Mouse (Mus musculus): ENCODE results near the gene Ptpn5.
A peak's percentile ranks its signal among the peaks of the same experiment; 100 is the strongest.

Ptpn5 gene

DNA sequence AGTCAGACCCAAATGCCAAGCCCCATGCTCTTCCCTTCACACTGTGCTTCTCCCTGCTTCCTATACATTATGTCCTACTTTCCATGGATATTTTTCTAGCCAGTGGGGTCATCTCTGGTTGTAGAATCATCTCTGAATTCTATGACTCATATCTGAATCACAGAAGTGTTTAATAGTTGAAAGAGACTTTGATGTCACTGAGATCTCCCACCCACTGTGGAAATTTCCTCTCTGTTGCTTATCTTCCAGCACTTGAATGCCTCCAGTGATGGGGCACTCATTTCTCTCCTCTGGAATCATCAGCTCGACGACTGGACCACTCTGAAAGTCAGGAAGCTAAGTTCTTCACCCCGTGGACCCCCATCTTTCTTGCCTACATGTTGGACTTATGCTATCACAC lies 22.4 kb downstream of the Ptpn5 start:
- peak; percentile 50 for DNase-seq (ENCODE audit: low read depth, low spot score)

DNA sequence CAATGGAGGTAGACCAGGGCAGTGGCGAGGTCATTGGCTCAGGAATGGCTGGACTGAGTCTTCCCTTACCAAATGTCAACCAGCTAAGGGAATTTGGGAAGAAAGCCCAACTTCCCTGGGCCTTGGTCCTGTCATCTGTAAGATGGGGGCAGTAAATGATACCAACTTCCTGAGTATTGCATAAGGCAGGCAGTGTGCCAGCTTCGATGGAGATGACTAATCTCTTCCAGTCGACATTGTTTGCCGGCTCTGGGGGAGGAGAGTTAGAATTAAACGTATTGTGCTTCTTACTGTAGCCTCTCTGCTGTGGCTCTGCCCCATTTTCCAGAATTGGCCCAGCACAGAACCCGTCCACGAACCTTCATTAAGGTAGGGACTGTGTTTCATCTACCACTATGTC lies 23.0 kb downstream of the Ptpn5 start:
- DNase-seq (ENCODE audit: low read depth, low spot score): peak; percentile 71

- DNase-seq (ENCODE audit: low read depth, low spot score): peak; percentile 50
Measured at GRCm38 (mm10) chr7:47108779-47109189, 24.7 kb downstream of the Ptpn5 start.

DNA sequence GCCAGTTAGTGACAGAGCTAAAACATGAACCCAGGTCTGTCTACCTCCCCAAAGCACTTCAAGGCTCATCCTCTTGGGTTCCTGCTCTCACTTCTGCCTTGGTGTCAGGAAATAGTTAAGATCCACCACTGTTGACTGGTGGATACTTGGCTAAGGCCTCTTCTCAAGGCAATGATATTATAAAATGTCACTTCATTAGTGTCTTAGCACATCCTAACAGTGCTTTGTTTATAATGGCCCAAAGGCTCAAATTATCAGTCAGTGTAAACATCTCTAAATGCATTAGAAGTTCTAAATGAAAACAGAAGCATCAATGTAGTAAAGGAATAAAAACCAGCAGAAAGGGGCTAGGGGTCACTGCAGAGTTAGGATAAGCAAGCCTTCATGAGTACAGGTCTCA lies 26.5 kb downstream of the Ptpn5 start:
- DNase-seq (ENCODE audit: low read depth, low spot score): no peak

DNA sequence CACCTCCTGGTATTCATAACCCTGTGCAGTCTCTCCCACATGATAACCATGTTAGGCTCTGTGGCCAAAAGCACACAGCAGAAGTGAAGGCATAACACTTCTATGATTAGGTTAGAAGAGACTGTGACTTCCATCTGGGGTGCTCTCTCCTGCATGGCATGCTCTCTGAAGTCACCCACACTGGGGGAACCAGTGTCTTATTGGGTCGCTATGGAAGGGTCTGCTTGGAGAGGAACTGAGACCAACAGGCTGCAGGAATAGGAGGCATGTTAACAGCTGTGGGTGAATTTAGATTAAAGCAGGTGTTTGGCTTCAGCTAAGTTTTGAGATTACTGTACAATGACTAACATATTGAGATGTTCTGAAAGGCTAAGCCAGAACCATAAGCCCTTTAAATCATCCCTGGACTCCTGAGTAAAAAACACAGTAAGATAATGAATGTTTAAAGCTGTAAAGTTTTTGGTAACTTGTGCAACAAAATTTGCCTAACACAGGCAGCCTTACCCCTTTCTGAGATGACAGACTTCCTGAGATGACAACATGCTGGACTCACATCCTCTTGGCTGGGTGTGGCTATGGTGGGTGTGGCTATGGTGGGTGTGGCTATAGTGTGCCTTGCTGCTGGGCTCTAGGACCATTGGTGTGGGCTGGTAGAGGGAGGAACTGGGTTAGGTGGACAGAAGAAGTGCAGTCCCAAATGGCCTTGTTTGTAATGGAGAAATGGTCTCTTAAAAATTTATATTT lies 29.6 kb downstream of the Ptpn5 start:
- DNase-seq (ENCODE audit: low read depth, low spot score): peak; percentile 65

DNA sequence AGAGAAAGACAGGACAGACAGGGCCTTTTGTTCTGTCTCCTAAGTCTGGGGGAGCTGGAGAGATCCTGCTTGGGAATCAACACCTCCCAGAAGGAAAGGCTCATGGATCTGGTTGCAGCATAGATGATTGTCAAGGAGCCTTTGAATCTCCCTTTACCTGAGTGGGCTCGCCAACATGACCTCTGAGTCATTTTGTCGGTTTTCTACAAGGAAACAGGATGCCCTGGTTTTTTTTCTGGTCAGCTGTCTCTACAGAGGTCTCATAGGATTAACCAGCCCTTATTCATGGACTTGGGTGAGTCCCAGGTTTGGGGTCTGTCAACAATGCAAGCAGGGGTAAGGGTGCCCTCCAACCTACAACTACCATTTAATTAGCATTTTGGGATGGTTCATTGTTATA lies 30.5 kb downstream of the Ptpn5 start:
- DNase-seq (ENCODE audit: low read depth, low spot score): no peak

DNA sequence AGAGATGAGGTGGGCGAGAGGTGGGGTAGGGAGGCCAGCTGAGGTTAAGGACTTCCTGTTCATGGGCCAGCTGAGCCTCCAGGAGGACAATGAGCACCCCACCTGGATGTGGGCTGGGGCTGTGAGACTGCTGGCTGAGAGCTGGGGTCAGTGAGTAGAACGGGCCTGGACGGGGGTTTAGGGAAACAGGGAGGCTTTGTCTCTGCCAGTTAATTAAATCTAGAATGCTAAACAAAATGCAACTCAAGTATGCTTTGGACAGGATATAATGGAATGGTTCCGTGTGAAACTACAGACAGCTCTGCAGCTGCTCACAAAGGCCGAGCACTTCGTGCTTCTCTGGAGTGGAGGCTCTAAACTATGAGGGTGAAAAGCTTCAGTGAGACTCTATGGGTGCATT lies 32.9 kb downstream of the Ptpn5 start:
- no peak for DNase-seq (ENCODE audit: low read depth, low spot score)

DNA sequence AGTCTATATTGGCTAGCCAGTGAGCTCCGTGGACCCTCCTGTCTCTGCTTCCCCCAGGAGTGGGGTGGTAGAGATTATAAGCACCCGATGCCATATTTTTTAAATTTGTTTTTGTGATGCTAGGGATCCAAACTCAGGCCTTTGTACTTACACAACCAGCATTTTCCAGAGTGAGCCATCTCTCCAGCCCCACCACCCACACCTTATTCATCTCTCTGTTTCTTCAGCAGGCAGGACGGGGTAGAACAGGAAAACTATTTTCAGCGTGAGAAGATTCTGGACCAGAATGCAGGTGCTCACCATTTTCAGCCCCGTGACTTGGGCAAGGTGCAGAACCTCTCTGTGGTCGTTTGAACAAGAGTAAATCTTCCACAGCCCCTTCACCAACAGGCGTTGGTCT lies 34.2 kb downstream of the Ptpn5 start:
- no peak for DNase-seq (ENCODE audit: low read depth, low spot score)

GRCm38 (mm10) chr7:47098044-47098443 lies 35.4 kb downstream of the Ptpn5 start:
- DNase-seq (ENCODE audit: low read depth, low spot score): no peak

- no peak for DNase-seq (ENCODE audit: low read depth, low spot score)
Measured at GRCm38 (mm10) chr7:47094969-47095368, 38.5 kb downstream of the Ptpn5 start.

DNA sequence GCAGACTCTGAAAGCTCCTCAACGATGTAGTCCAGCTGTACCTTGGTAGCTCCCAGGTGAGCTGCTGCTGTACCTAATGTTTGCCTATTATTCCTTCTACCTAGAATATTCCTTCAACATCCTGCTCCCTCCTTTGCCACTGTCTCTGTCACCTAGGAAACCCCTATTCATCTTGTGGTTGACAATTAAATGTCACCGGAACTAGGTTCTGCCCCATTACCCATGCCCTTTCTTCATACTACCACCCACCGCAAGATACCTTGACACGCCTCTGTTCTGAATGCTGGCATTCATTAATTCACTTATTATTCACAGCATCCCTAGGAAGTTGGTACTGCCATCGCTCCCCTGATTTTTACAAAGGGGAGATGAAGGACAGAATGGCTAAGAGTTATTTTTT lies 39.5 kb downstream of the Ptpn5 start:
- DNase-seq (ENCODE audit: low read depth, low spot score): no peak

- no peak for DNase-seq (ENCODE audit: low read depth, low spot score)
Measured at GRCm38 (mm10) chr7:47085075-47085474, 48.4 kb downstream of the Ptpn5 start.

- peak; percentile 35 for DNase-seq (ENCODE audit: low read depth, low spot score)
Measured at GRCm38 (mm10) chr7:47081277-47081676, 52.2 kb downstream of the Ptpn5 start.

DNA sequence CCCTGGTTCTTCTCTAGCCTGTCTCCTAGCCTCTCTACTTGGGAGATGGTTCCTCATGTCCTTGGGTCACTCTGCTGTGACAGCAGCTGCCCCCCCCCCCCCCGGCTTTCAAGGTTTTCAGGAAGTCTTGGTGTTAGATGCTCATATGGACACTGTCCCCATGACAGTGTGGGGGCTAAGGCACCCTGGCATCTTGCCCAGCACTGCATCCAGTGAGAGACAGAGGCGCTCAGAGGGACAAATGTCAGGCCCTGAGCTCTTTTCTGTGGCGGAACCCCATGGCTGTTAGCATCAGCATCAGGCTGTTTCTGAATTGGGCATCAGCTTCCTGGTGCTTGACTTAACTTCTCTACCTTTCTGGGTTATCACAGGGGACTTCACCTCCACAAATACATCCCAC lies 52.6 kb downstream of the Ptpn5 start:
- no peak for DNase-seq (ENCODE audit: low read depth, low spot score)

- DNase-seq (ENCODE audit: low read depth, low spot score): peak; percentile 51
Measured at GRCm38 (mm10) chr7:47077451-47077850, 56.0 kb downstream of the Ptpn5 start.

- no peak for DNase-seq (ENCODE audit: low read depth, low spot score)
Measured at GRCm38 (mm10) chr7:47076729-47077128, 56.8 kb downstream of the Ptpn5 start.

GRCm38 (mm10) chr7:47076193-47076592 lies 57.3 kb downstream of the Ptpn5 start:
- DNase-seq (ENCODE audit: low read depth, low spot score): no peak

- DNase-seq (ENCODE audit: low read depth, low spot score): no peak
Measured at GRCm38 (mm10) chr7:47073536-47074521, 59.7 kb downstream of the Ptpn5 start.

- no peak for DNase-seq (ENCODE audit: low read depth, low spot score)
Measured at GRCm38 (mm10) chr7:47072551-47072950, 60.9 kb downstream of the Ptpn5 start.

DNA sequence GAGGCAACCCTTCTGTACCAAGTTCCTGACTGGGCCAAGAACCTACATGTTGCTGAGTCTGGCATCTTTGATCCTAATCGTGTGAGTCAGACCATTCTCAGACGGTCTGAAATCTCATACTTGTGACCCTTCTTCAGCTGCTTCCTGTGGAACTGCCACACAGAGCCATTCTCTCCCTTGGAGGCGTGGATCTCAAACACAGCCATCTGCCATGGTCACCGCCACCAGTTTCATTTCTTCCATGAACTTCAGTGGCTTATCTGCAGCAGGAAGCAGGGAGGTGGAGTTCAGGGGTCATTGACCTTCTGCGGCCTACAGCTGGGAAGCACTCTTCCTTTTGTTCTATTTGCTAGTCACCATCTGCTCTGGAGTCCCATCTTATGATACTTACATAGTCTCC lies 65.6 kb downstream of the Ptpn5 start:
- DNase-seq (ENCODE audit: low read depth, low spot score): no peak

GRCm38 (mm10) chr7:47066942-47067341 lies 66.5 kb downstream of the Ptpn5 start:
- no peak for DNase-seq (ENCODE audit: low read depth, low spot score)

- no peak for DNase-seq (ENCODE audit: low read depth, low spot score)
Measured at GRCm38 (mm10) chr7:47061560-47061959, 71.9 kb downstream of the Ptpn5 start.

DNA sequence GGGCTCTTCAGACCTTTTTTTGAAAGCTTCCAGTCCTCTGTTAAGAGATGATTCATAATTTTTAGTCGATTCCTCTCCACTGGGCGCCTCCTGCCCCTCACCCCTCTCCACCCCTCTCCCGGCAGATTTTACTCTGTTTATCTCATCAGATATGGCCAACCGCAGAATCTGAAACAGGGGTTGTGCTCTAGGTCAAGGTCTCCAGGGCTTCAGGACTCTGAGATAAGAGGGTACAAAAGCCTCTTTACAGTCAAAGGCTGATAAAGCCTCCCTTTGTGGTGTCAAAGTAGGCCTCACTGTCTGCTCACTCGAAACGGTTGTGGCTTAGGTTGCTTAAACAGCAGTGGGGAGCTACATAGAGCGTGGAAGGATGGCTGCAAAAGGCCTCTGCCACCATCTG lies 74.1 kb downstream of the Ptpn5 start:
- no peak for DNase-seq (ENCODE audit: low read depth, low spot score)

Data from CD4-positive helper T cell, adult 2 months (primary cell).